Mouse (Mus musculus) kidney, adult 2 months (tissue): ENCODE measurements around the gene Polr2c.

Experiments
- CTCF ChIP-seq: fragments of 200-500 bp; conservative IDR thresholded peaks from 2 replicates; pipeline ENCODE4 v1.5.1; 2011; ENCODE audit warnings: low read depth, mild to moderate bottlenecking, control low read depth, low read length, moderate library complexity, mixed read lengths; ENCODE audit not compliant: insufficient read depth, insufficient read length
- POLR2A ChIP-seq: fragments of 200-500 bp; IDR thresholded peaks from one replicate; pipeline ENCODE4 v1.6.1; 2011; ENCODE audit warnings: low read depth, low read length, control low read depth

DNA sequence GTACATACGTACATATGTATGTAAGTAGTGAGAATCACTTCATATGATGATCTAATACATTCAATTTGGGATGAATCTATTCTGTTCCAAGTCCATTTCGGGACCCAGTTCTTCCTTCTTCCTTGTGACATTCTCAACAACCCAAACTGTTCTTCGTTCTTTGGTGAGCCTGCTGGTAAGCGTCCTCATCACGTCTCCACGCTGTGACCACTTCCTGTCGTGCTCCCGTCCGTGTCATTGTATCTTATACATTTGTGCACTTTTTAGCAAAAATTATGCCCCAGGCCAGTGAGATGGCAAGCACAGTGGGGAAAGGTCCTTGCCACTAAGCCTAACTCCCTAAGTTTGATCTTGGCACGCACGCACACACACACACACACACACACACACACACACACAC lies 39.3 kb upstream of the Polr2c start:
- TF ChIP-seq CTCF (no peak), POLR2A (no peak)
